Mouse (Mus musculus): ENCODE data around the gene Lmx1b.

- TF ChIP-seq CTCF (IDR thresholded peaks at IDR 0.05; ENCODE audit: borderline replicate concordance, extremely low read depth, insufficient read depth, insufficient read length) = no peak
- no peak for TF ChIP-seq POLR2A (IDR thresholded peaks at IDR 0.05; ENCODE audit: borderline replicate concordance, extremely low read depth, insufficient read depth, insufficient read length, poor library complexity, severe bottlenecking)
Observed at GRCm38 (mm10) chr2:33581866-33582265, 58.4 kb downstream of the Lmx1b start.
